Mouse (Mus musculus): Measurements from ENCODE around the gene Gtf3c1. TPM values are rescaled to one million over a fixed set of nuclear protein-coding genes. Genes with fewer than 3 reads are reported as not detected.
A peak's percentile ranks its signal among the peaks of the same experiment; 100 is the strongest.

Gene Gtf3c1
- polyA plus RNA-seq, 1 experiment from 2014 or later, result 4.8 TPM

DNA sequence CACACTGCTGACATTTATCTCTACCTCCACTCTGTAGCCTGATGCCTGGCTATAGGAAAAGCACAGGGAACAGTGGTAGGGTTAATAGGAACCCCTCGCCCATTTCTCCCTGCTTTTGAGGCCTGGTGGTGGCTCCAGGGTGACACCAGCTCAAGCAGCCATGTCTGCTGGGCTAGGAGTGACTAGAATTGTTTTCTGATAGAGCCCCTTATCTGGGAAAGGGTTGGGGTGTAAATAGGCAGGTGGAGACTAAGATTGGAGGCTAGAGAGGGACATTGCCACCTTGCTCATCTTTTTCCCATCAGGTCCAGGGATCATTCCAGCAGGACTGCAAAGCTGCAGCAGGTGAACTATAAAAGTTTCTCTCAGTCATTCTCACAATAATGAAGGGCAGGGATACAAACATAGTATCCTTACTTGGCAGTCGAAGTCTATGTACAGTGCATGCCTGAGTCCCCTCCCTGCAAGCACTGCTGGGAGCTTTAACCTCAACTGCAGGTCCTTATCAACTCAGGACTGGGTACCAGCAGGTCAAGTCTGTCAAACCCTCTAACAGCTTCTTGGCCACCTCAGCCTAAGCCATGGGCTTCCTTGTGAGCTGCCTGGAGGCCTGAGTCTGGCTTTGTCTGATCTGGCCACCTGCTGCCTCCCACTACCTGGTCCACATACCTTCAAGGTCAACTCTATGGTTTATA, 39.2 kb upstream of the Gtf3c1 start:
- no peak overlapping the region for H3K4me2 ChIP-seq (ENCODE audit: low read depth, low read length)
- H3K27ac ChIP-seq (ENCODE audit: low read depth), result no peak overlapping the region
- no peaks in the 10 kb centered on the region for H3K27me3 ChIP-seq (ENCODE audit: insufficient read depth, low read length)
- H3K4me1 ChIP-seq (ENCODE audit: insufficient read depth), result no peaks in the 10 kb centered on the region
- no peak overlapping the region for H3K4me3 ChIP-seq (ENCODE audit: low read depth, low read length)
- H3K9me3 ChIP-seq (ENCODE audit: low read length), result no peaks in the 10 kb centered on the region
- no peak overlapping the region for H3K9ac ChIP-seq (replicated peaks)
- no peaks in the 10 kb centered on the region for H3K36me3 ChIP-seq (replicated peaks; ENCODE audit: insufficient read depth, low read length)
- WGBS (ENCODE audit: insufficient replicate concordance), result 59% methylated on average over 2 of the region's 2 CpGs
- DNase-seq (no peak), ATAC-seq (no peak)
- TF ChIP-seq EP300 (IDR thresholded peaks at IDR 0.05; ENCODE audit: low read depth) (no peak), CTCF (IDR thresholded peaks at IDR 0.05; ENCODE audit: low read depth) (no peak)

DNA sequence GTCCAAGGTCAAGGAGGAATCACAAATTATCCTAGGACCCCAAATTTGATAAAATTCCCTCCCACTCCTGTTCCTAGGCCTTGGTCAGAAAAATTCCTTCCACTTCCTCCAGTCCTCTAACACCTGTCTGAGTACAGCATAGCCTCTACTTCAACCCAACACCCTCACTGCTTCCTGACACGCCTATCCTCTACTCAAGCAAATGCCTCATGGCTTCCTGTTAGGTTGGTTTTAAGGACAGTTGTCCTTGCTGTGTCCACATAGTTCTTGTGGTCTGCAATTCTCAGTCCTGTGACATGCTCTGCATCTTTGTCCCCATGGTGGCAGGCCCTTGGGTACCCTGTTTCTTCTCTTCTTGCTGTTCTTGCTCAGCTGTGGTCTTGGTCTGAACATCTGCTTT, 37.2 kb upstream of the Gtf3c1 start:
- peaks cover 16% of the 10 kb centered on the region for H3K4me1 ChIP-seq (ENCODE audit: insufficient read depth)
- no peak overlapping the region for H3K4me2 ChIP-seq (ENCODE audit: low read depth, low read length)
- no peak overlapping the region for H3K27ac ChIP-seq (ENCODE audit: low read depth)
- no peaks in the 10 kb centered on the region for H3K9me3 ChIP-seq (ENCODE audit: low read length)
- no peaks in the 10 kb centered on the region for H3K27me3 ChIP-seq (ENCODE audit: insufficient read depth, low read length)
- 43% methylated on average over 1 of the region's 1 CpGs for whole genome bisulfite sequencing (ENCODE audit: insufficient replicate concordance)
- H3K36me3 ChIP-seq (replicated peaks; ENCODE audit: insufficient read depth, low read length), result no peaks in the 10 kb centered on the region
- no peak overlapping the region for H3K4me3 ChIP-seq (ENCODE audit: low read depth, low read length)
- no peak overlapping the region for H3K9ac ChIP-seq (replicated peaks)
- ATAC-seq (no peak), DNase-seq (no peak)
- no peak for TF ChIP-seq EP300 (IDR thresholded peaks at IDR 0.05; ENCODE audit: low read depth)
- TF ChIP-seq CTCF (IDR thresholded peaks at IDR 0.05; ENCODE audit: low read depth), result no peak

DNA sequence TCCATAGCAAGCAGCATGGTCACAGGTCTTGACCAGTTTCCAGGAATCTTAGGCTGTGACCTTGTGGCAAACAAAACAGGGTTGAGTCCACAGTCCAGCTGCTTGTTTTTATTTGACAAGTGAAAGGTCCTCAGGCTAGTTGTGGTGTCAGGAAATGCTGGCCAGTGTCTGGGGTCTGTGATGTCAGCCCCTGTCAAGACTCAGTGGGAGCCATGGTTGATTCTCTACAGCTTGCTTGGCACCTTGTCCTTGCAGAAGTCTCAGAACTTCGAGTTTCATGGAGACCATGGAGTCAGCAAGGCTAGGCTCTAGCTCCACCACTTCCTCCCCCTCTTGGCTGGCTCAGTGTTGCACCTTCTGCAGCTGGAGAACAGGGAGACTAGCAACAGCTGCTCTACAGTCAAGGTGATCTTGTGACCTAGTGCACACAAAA, 33.7 kb upstream of the Gtf3c1 start:
- ATAC-seq, result peak; percentile 71

DNA sequence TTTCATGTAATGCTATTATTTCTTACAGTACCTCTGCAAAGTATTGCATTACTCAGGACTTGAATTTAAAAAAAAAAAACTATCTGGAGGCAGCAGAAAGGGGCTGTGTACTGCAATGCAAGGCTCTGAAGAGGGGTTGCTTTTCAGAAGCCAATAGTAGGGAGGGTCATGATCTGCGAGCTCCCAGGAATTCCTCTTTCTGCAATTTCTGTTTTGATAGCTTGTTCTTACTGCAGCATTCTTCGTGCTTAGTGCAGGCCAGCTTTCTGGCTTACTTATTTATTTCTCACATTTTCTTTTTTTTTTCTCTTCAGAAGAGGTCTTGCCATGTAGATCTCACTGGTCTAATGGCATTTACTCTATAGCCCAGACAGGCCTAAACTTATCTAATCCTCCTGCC, 32.9 kb upstream of the Gtf3c1 start:
- Histone ChIP-seq H3K4me3 (ENCODE audit: low read depth, low read length) (no peak overlapping the region), H3K36me3 (replicated peaks; ENCODE audit: insufficient read depth, low read length) (no peaks in the 10 kb centered on the region), H3K27ac (ENCODE audit: low read depth) (peak overlapping the region; percentile 61; the same call in 1 of the 2 replicates), H3K9ac (replicated peaks) (no peak overlapping the region), H3K27me3 (ENCODE audit: insufficient read depth, low read length) (no peaks in the 10 kb centered on the region), H3K4me1 (ENCODE audit: insufficient read depth) (peaks cover 17% of the 10 kb centered on the region), H3K4me2 (ENCODE audit: low read depth, low read length) (no peak overlapping the region), H3K9me3 (ENCODE audit: low read length) (no peaks in the 10 kb centered on the region)
- TF ChIP-seq EP300 (IDR thresholded peaks at IDR 0.05; ENCODE audit: low read depth), result no peak
- no peak for TF ChIP-seq CTCF (IDR thresholded peaks at IDR 0.05; ENCODE audit: low read depth)
- ATAC-seq, result no peak
- WGBS (ENCODE audit: insufficient replicate concordance), result 75% methylated on average over 2 of the region's 2 CpGs
- DNase-seq, result no peak

More for the DNA sequence above, 33.7 kb upstream of the Gtf3c1 start:
- no peaks in the 10 kb centered on the region for H3K36me3 ChIP-seq (replicated peaks; ENCODE audit: insufficient read depth, low read length)
- no peaks in the 10 kb centered on the region for H3K9me3 ChIP-seq (ENCODE audit: low read length)
- WGBS (ENCODE audit: insufficient replicate concordance), result 21% methylated on average over 1 of the region's 1 CpGs
- no peak overlapping the region for H3K9ac ChIP-seq (replicated peaks)
- no peak for DNase-seq
- peaks cover 17% of the 10 kb centered on the region for H3K4me1 ChIP-seq (ENCODE audit: insufficient read depth)
- no peak for TF ChIP-seq EP300 (IDR thresholded peaks at IDR 0.05; ENCODE audit: low read depth)
- TF ChIP-seq CTCF (IDR thresholded peaks at IDR 0.05; ENCODE audit: low read depth), result no peak
- H3K27me3 ChIP-seq (ENCODE audit: insufficient read depth, low read length), result no peaks in the 10 kb centered on the region
- H3K4me2 ChIP-seq (ENCODE audit: low read depth, low read length), result no peak overlapping the region
- no peak overlapping the region for H3K4me3 ChIP-seq (ENCODE audit: low read depth, low read length)
- peak overlapping the region; percentile 61 for H3K27ac ChIP-seq (ENCODE audit: low read depth)

DNA sequence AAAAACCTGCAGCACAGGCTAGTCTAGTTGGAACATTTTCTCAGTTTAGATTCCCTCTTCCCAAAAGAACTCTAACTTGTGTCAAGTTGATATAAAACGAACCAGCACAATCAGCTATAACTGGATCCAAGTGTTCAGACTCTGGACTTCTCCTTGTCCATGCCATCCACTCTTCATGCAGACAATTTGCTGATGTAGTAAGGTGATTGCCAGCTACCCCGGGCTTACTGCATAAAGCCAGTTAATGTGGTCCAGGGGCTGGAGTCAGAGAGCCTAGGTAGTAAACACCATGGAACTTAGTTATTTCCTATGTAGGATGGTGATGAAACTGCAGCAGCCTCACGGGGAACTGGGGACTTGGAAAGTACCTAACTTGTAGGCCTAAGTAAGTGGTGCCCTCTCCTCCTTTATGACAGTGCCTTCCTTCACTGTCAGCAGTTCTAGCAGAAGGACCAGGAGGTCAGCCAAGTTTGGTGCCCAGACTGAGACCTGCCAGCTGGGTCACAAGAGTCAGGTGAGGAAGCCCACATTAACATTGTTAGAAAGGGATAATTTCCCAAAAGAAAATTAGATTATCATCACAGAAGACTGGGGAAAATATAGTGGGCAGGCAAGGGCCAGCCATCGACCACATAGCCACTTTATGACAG, 28.9 kb upstream of the Gtf3c1 start:
- Histone ChIP-seq H3K36me3 (replicated peaks; ENCODE audit: insufficient read depth, low read length) (no peaks in the 10 kb centered on the region), H3K9ac (replicated peaks) (no peak overlapping the region), H3K27ac (ENCODE audit: low read depth) (no peak overlapping the region), H3K4me3 (ENCODE audit: low read depth, low read length) (no peak overlapping the region), H3K27me3 (ENCODE audit: insufficient read depth, low read length) (no peaks in the 10 kb centered on the region), H3K4me1 (ENCODE audit: insufficient read depth) (peaks cover 20% of the 10 kb centered on the region), H3K4me2 (ENCODE audit: low read depth, low read length) (no peak overlapping the region), H3K9me3 (ENCODE audit: low read length) (no peaks in the 10 kb centered on the region)
- DNase-seq (no peak), ATAC-seq (no peak)
- TF ChIP-seq CTCF (IDR thresholded peaks at IDR 0.05; ENCODE audit: low read depth), result no peak
- no peak for TF ChIP-seq EP300 (IDR thresholded peaks at IDR 0.05; ENCODE audit: low read depth)
- 69% methylated on average over 4 of the region's 4 CpGs for WGBS (ENCODE audit: insufficient replicate concordance)

DNA sequence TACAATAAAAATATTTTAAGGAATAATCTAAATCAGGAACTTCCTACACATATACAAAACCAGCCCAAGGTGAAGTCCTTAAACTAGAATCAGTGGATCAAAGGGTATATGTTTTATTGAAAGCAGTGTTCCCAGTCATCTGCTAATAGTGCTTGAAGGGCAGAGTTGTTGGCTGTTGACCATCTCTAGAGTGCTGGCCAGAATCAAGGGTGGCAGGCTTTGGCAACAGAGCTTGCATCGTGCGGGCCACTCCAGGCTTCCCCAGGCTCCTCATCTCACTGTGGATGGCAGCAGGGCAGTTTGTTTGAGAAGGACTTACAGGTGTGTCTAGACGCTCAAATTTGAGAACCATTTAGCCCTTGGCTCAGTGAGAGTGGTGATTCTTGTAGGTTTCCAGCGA, 26.2 kb upstream of the Gtf3c1 start:
- no peak overlapping the region for H3K4me3 ChIP-seq (ENCODE audit: low read depth, low read length)
- 82% methylated on average over 4 of the region's 4 CpGs for WGBS (ENCODE audit: insufficient replicate concordance)
- H3K27ac ChIP-seq (ENCODE audit: low read depth), result no peak overlapping the region

More for the DNA sequence above, 26.2 kb upstream of the Gtf3c1 start:
- ATAC-seq (no peak), DNase-seq (no peak)
- TF ChIP-seq EP300 (IDR thresholded peaks at IDR 0.05; ENCODE audit: low read depth) (no peak), CTCF (IDR thresholded peaks at IDR 0.05; ENCODE audit: low read depth) (no peak)
- Histone ChIP-seq H3K9me3 (ENCODE audit: low read length) (no peaks in the 10 kb centered on the region), H3K36me3 (replicated peaks; ENCODE audit: insufficient read depth, low read length) (no peaks in the 10 kb centered on the region), H3K4me2 (ENCODE audit: low read depth, low read length) (no peak overlapping the region), H3K27me3 (ENCODE audit: insufficient read depth, low read length) (no peaks in the 10 kb centered on the region), H3K4me1 (ENCODE audit: insufficient read depth) (peaks cover 5% of the 10 kb centered on the region; the same call in 1 of the 2 replicates), H3K9ac (replicated peaks) (no peak overlapping the region)
